Mouse (Mus musculus): ENCODE measurements at regions not wholly inside any gene's neighbourhood (a gene's known extent, or its start where the extent isn't known, plus 50 kb on each side); places are given as distances from the start of the nearest gene placed in this dataset.

DNA sequence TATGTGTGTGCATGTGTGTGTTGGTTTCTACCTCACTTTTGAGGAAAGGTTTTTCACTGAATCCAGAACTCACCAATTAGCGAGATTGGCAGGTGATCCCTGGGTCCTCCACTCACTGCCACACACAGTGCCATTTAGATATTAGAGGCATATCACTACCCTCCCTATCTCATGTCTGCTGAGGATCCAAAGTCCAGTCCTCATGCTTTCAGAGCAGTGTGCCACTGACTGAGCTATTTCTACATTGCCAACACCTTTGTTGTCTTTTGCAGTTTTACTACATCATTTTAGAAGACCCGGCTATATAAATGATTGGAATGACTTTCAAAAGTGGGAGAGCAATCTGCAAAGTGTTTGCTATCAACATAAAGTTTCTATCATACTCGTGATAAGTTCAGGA is 392.0 kb upstream of the Nr3c2 start:
- TF ChIP-seq CTCF (IDR thresholded peaks at IDR 0.05; ENCODE audit: low read depth) (no peak), EP300 (optimal IDR thresholded peaks at IDR 0.05) (no peak)

Measured in stomach, postnatal 0 days (tissue).